Mouse (Mus musculus) midbrain, embryonic 11.5 days (tissue): ENCODE data around the gene Hspd1. TPM values are rescaled to one million over a fixed set of nuclear protein-coding genes. Genes with fewer than 3 reads are reported as not detected.
A peak's percentile ranks its signal among the peaks of the same experiment; 100 is the strongest.

ENCODE experiments used
- ATAC-seq: fragments of 200-750 bp; cut with Nextera tagmentation; 2 replicates; pipeline ENCODE4 v1.8.0; 2017; ENCODE audit warnings: moderate TSS enrichment, moderate library complexity; ENCODE audit not compliant: low FRiP score
- DNase-seq: peaks from one replicate; pipeline ENCODE4 v3.0.0; 2015; ENCODE audit warnings: low spot score; ENCODE audit errors: missing footprints
- H3K27ac ChIP-seq: fragments of 300-500 bp; sonication (generic); 2 replicates; pipeline ENCODE4 v1.5.1; 2014; ENCODE audit warnings: low read depth, low read length
- H3K27me3 ChIP-seq: fragments of 300-500 bp; sonication (generic); 2 replicates; pipeline ENCODE4 v1.6.1; 2014; ENCODE audit warnings: mild to moderate bottlenecking, low read length, moderate library complexity, mixed read lengths; ENCODE audit not compliant: control insufficient read depth, insufficient read depth
- H3K36me3 ChIP-seq: fragments of 300-500 bp; sonication (generic); 2 replicates; pipeline ENCODE4 v1.6.1; 2014; ENCODE audit warnings: mild to moderate bottlenecking, low read length, moderate library complexity, mixed read lengths; ENCODE audit not compliant: control insufficient read depth, insufficient read depth
- H3K4me1 ChIP-seq: fragments of 300-500 bp; sonication (generic); 2 replicates; pipeline ENCODE4 v1.6.1; 2014; ENCODE audit warnings: low read length; ENCODE audit not compliant: control insufficient read depth, insufficient read depth
- H3K4me2 ChIP-seq: fragments of 300-500 bp; sonication (generic); 2 replicates; pipeline ENCODE4 v1.6.1; 2014; ENCODE audit warnings: mild to moderate bottlenecking, moderate library complexity
- H3K4me3 ChIP-seq: fragments of 300-500 bp; sonication (generic); 2 replicates; pipeline ENCODE4 v1.5.1; 2014; ENCODE audit warnings: low read depth, low read length
- H3K9ac ChIP-seq: fragments of 300-500 bp; sonication (generic); 2 replicates; pipeline ENCODE4 v1.6.1; 2014; ENCODE audit warnings: low read length
- H3K9me3 ChIP-seq: fragments of 300-500 bp; sonication (generic); 2 replicates; pipeline ENCODE4 v1.6.1; 2016; ENCODE audit warnings: low read length; ENCODE audit not compliant: control insufficient read depth
- WGBS: fragments of 180-500 bp; shearing (Covaris S2); extraction: QIAGEN DNeasy Blood & Tissue Kit; methylation state at CpG from one replicate; pipeline ENCODE4 v1.1.7; 2014; 5-methylcytosine and 5-hydroxymethylcytosine counted together
- polyA plus RNA-seq: library from polyadenylated mRNA; unstranded; fragments of >200 nt; fragmentation: Nextera tagmentation; extraction: Ambion mirVana; gene quantifications from 2 replicates; pipeline ENCODE4 v1.2.1, GENCODE M21; 2014

The Hspd1 gene
- polyA plus RNA-seq, 1 experiment from 2014 or later, result 409 TPM

DNA sequence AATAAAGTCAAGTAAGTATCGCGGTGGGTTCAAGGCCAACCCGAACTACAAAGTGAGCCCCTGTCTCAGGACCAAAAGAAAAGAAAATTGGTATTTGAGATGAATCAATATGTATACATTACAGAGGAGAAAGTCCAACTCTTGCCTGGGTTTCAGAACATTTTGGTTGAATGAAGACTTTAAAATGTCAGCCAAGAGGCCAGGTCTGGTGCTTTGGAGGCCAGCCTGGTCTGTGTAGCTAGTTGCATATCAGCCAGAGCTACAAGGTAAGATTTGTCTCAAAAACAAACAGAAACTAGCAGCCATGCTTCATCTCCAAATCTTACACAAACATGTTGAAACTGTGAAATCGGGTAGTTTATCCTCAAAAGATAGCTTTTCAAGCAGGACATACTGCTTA is 34.4 kb downstream of the Hspd1 start:
- Histone ChIP-seq H3K4me1 (peaks cover 6% of the 10 kb centered on the region; the same call in 1 of the 2 replicates), H3K9ac (peak overlapping the region; percentile 78), H3K4me2 (peak overlapping the region; percentile 80), H3K27ac (no peak overlapping the region), H3K4me3 (peak overlapping the region; percentile 93), H3K27me3 (peaks cover 2% of the 10 kb centered on the region; the same call in 1 of the 2 replicates), H3K9me3 (no peaks in the 10 kb centered on the region), H3K36me3 (no peaks in the 10 kb centered on the region)
- ATAC-seq (no peak), DNase-seq (no peak)
- WGBS, result 66% methylated on average over 4 of the region's 4 CpGs

DNA sequence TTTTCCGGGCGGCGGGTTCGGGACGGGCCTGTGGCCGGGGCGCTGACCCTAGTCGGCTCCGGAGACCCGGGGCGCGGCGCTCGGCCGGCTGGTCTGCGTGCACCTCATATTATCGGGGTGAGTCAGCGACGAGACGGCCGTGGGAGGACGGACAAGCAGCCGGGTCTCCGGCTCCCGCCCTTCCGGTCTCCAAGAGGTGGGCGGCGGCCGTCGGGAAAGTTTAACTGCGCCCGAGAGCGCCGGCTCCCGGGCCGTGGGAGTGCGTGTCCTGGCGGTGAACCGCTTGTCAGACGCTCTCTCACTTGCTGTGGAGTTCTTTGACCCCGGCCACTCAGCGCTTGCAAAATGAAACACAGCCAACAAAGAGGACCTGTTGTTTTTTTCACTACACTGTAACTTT is 35.0 kb downstream of the Hspd1 start:
- no peaks in the 10 kb centered on the region for H3K9me3 ChIP-seq
- H3K4me3 ChIP-seq, result peak overlapping the region; percentile 93
- no peaks in the 10 kb centered on the region for H3K36me3 ChIP-seq
- no peak for DNase-seq
- H3K4me1 ChIP-seq, result peaks cover 6% of the 10 kb centered on the region; the same call in 1 of the 2 replicates
- WGBS, result under 1% methylated on average over 42 of the region's 42 CpGs
- peak; percentile 77 for ATAC-seq
- H3K27ac ChIP-seq, result peak overlapping the region; percentile 35; the same call in 1 of the 2 replicates
- H3K4me2 ChIP-seq, result peak overlapping the region; percentile 80
- H3K27me3 ChIP-seq, result peaks cover 2% of the 10 kb centered on the region; the same call in 1 of the 2 replicates
- H3K9ac ChIP-seq, result peak overlapping the region; percentile 78

DNA sequence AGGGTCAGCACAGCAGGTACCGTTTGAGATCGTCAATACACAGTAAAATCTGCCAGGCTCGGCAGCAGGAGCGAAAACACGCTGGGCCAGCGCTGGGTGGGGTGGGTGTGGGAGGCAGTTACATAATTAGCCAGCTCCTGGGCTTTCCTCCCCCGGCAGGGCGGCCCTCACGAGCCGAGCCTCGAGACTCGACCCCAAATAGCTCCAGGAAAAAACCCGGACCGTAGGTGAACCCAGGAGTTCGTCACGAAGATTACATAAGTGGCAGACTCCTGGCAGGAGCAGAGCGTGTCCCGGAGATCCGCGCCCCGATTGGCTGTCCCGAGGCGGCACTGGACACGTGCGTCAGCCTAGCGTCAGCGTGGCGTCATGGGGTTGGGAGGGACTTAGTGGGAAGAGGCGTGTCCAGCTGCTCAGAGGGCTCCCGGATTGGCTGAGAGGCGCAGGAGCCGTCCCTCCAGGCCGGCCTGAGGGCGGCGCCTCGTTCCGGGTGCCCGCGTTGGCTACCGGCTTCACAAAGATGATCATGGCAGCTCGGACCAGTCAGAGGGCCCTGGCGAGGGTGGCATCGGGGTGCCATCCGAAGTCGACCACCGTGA is 35.6 kb downstream of the Hspd1 start, which contains the start of gene Coq10b:
TSS of gene Coq10b (plus strand) at position 416 of the 599 bp plus-strand sequence.
- under 1% methylated on average over 46 of the region's 46 CpGs for WGBS
- H3K27ac ChIP-seq, result peak within 1 kb of the TSS; percentile 35; the same call in 1 of the 2 replicates
- peak within 1 kb of the TSS; percentile 80 for H3K4me2 ChIP-seq
- DNase-seq (peak; percentile 100), ATAC-seq (peak; percentile 100)
- H3K36me3 ChIP-seq, result no peaks in the 10 kb centered on the region
- peak within 1 kb of the TSS; percentile 78 for H3K9ac ChIP-seq
- no peaks in the 10 kb centered on the region for H3K9me3 ChIP-seq
- peaks cover 2% of the 10 kb centered on the region; the same call in 1 of the 2 replicates for H3K27me3 ChIP-seq
- peaks cover 6% of the 10 kb centered on the region; the same call in 1 of the 2 replicates for H3K4me1 ChIP-seq
- peak within 1 kb of the TSS; percentile 93 for H3K4me3 ChIP-seq

DNA sequence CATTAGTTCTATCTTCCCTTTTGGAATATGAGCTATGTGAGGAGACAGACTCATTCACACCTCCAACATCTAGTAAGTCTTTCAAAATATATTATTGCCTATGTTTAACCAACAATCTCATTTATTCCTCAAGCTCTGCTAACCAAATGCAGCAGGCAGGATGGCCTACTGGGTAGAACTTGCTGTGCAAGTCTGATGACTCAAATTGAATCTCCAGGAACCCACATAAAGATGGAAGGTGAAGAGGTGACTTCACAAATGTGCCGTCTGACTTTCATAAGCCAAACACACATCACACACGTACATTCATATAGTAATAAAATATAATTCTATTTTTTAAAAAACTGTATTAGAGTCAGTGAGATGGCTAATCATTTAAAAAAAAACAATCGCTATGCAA is 36.4 kb downstream of the Hspd1 start:
- 71% methylated on average over 3 of the region's 3 CpGs for WGBS
- Histone ChIP-seq H3K27ac (no peak overlapping the region), H3K4me2 (peak overlapping the region; percentile 80; the same call in 1 of the 2 replicates), H3K27me3 (peaks cover 2% of the 10 kb centered on the region; the same call in 1 of the 2 replicates), H3K9me3 (no peaks in the 10 kb centered on the region), H3K36me3 (no peaks in the 10 kb centered on the region), H3K4me3 (peak overlapping the region; percentile 93; the same call in 1 of the 2 replicates), H3K9ac (peak overlapping the region; percentile 64), H3K4me1 (peaks cover 6% of the 10 kb centered on the region; the same call in 1 of the 2 replicates)
- no peak for ATAC-seq
- DNase-seq, result no peak

DNA sequence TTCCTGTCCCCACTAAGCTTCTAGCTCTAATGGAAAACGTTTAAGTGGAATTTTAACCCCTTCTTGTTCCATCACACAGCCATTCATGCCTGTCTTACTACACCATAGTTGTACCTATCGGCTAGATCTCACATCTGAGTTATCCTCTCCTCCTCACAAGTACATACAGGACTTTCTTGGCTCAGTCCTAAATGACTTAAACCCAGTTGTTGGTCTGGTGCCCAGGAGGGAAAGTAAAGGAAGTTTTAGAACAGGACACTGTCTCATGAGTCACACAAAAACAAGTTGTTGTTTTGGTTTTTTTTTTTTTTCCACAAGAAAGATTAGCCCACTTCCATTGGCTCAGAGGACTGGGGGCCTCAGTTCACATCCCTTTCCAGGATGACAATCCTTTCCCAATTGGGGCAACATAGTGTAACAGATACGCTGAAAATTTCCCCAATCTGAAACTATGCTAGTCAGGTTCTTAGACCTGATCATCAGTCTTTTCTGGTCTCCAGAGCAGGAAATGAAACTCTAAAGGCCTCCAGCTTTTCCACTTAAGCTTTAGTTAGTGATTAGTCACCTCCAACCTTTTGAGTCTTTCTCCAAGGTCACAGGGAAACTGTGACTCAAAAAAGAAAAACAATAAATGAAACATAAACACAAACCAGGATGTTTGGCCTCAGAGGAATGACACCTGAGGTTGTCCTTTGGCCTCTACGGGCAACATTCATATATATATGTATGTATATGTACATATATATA is 39.0 kb downstream of the Hspd1 start:
- Histone ChIP-seq H3K36me3 (no peaks in the 10 kb centered on the region), H3K9me3 (no peaks in the 10 kb centered on the region), H3K4me1 (peaks cover 6% of the 10 kb centered on the region; the same call in 1 of the 2 replicates), H3K27ac (no peak overlapping the region), H3K9ac (no peak overlapping the region), H3K4me2 (no peak overlapping the region), H3K27me3 (peaks cover 2% of the 10 kb centered on the region; the same call in 1 of the 2 replicates), H3K4me3 (no peak overlapping the region)
- DNase-seq (no peak), ATAC-seq (no peak)
- WGBS, result 72% methylated on average over 4 of the region's 4 CpGs

DNA sequence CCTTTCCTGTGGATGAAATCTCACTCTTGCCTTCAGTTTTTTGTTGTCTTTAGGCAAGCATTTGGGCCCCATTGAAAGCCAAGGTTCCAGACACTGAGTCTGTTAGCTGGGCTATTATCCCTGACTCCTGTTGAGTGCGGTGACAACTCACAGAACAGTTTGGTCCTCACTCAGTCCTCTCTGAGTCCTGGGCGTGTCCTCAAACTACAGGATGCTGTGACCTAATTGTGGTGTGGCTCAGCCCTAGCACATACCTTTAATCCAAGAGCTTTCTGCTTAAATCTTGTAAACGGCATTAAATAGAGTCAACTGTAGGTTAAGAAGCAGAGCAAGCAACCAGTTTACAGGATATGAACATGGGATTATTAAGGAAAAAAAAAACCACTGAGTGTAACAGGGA is 44.9 kb downstream of the Hspd1 start:
- ATAC-seq, result no peak

DNA sequence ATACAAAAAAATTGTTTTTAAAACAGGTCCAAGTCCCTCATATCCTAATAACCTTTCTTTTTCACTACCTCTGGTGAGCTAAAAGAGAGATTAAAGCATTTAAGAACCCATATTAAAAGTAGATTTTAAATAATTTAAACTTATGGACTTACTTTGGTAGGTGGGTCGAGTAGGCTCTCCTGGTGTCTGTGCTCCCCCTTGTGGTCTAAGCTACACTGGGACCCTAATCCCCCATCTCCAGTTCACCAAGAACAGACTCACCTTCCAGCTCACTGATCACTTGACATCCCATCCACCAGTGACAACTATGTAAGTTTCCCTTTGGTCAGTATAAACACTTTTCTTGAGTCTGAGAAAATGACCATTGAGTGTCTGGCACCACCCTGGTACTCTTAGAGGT is 45.8 kb downstream of the Hspd1 start:
- DNase-seq, result no peak
- WGBS, result 70% methylated on average over 1 of the region's 1 CpGs
- no peak overlapping the region for H3K9ac ChIP-seq
- no peaks in the 10 kb centered on the region; the same call in 1 of the 2 replicates for H3K9me3 ChIP-seq
- no peak overlapping the region for H3K4me3 ChIP-seq
- ATAC-seq, result no peak
- no peaks in the 10 kb centered on the region for H3K27me3 ChIP-seq
- H3K36me3 ChIP-seq, result no peaks in the 10 kb centered on the region
- H3K27ac ChIP-seq, result no peak overlapping the region
- no peaks in the 10 kb centered on the region for H3K4me1 ChIP-seq
- no peak overlapping the region for H3K4me2 ChIP-seq

More for the DNA sequence above, 44.9 kb downstream of the Hspd1 start:
- 84% methylated on average over 3 of the region's 3 CpGs for WGBS
- no peaks in the 10 kb centered on the region for H3K36me3 ChIP-seq
- H3K4me1 ChIP-seq, result no peaks in the 10 kb centered on the region
- no peaks in the 10 kb centered on the region; the same call in 1 of the 2 replicates for H3K9me3 ChIP-seq
- no peak overlapping the region for H3K27ac ChIP-seq
- no peaks in the 10 kb centered on the region for H3K27me3 ChIP-seq
- H3K4me2 ChIP-seq, result no peak overlapping the region
- H3K4me3 ChIP-seq, result no peak overlapping the region
- no peak overlapping the region for H3K9ac ChIP-seq
- DNase-seq, result no peak

DNA sequence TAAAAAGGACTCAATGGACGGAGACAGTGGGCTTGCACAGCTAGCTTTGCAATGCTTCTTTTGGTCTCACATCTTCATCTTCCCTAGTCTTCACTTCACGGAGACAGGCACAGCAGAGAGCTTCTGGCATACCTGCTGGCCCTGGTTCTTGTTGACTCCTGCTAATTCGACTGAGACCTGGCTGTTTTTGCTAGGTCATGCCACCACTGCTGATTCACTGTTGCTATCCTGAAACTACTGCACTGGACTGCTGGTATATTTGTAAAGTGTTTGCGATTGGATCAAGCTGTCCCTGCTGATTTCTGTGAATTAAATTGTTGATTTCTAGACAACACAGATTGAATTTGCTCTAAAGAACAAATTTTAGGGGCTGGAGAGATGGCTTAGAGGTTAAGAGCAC is 46.4 kb downstream of the Hspd1 start:
- H3K4me3 ChIP-seq, result no peak overlapping the region
- no peaks in the 10 kb centered on the region for H3K36me3 ChIP-seq
- WGBS, result 88% methylated on average over 4 of the region's 4 CpGs
- H3K4me1 ChIP-seq, result no peaks in the 10 kb centered on the region
- ATAC-seq, result no peak
- H3K27me3 ChIP-seq, result no peaks in the 10 kb centered on the region
- DNase-seq, result no peak
- no peak overlapping the region for H3K9ac ChIP-seq
- no peaks in the 10 kb centered on the region; the same call in 1 of the 2 replicates for H3K9me3 ChIP-seq
- no peak overlapping the region for H3K27ac ChIP-seq
- no peak overlapping the region for H3K4me2 ChIP-seq

DNA sequence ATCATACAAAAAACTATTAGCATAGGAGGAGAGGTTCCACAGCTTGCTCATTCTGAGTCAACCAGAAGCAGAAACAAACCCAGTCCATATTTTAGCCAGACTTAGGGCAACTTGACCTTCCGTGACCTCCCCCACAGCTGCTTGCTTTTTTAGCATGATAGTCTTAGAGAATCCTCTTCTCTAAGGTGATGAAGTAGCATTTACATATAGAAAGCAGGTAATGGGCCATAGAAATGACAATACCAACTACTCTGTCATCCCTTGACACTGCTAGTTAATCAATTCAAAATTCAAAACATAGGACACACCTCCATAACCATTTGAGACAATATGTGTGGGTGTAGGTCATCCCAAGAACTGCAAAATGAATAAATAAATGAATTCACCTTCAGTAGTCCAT is 48.1 kb downstream of the Hspd1 start:
- H3K4me2 ChIP-seq, result no peak overlapping the region
- no peak overlapping the region for H3K4me3 ChIP-seq
- H3K36me3 ChIP-seq, result no peaks in the 10 kb centered on the region
- H3K27me3 ChIP-seq, result no peaks in the 10 kb centered on the region
- H3K4me1 ChIP-seq, result no peaks in the 10 kb centered on the region
- DNase-seq (no peak), ATAC-seq (no peak)
- H3K9ac ChIP-seq, result no peak overlapping the region
- 92% methylated on average over 1 of the region's 1 CpGs for WGBS
- H3K27ac ChIP-seq, result no peak overlapping the region
- no peaks in the 10 kb centered on the region; the same call in 1 of the 2 replicates for H3K9me3 ChIP-seq
